Mouse (Mus musculus): ENCODE results near the gene Ssh1. TPM values are rescaled to one million over a fixed set of nuclear protein-coding genes. Genes with fewer than 3 reads are reported as not detected.

Gene Ssh1
- total and polyA plus RNA-seq, 2 experiments from 2014 or later, result 10.4 to 11.5 TPM

- no peak for ATAC-seq
- Histone ChIP-seq H3K27me3 (ENCODE audit: insufficient read depth, low read length) (no peaks in the 10 kb centered on the region), H3K4me3 (ENCODE audit: low read depth, low read length) (no peak overlapping the region), H3K27ac (ENCODE audit: low read depth, low read length) (no peak overlapping the region), H3K9ac (no peak overlapping the region), H3K4me2 (ENCODE audit: low read depth) (no peak overlapping the region), H3K9me3 (ENCODE audit: low read length) (no peaks in the 10 kb centered on the region), H3K36me3 (ENCODE audit: insufficient read depth) (peaks cover 7% of the 10 kb centered on the region), H3K4me1 (ENCODE audit: insufficient read depth) (peaks cover 4% of the 10 kb centered on the region; the same call in 1 of the 2 replicates)
- DNase-seq, result no peak
- TF ChIP-seq CTCF (IDR thresholded peaks at IDR 0.05; ENCODE audit: low read depth), result no peak
- 85% methylated on average over 8 of the region's 8 CpGs for WGBS
These were observed 17.1 kb downstream of the Ssh1 start for GRCm38 (mm10) chr5:113976597-113976996.

- Histone ChIP-seq H3K9me3 (ENCODE audit: low read length) (no peaks in the 10 kb centered on the region), H3K4me1 (ENCODE audit: insufficient read depth) (peaks cover 4% of the 10 kb centered on the region; the same call in 1 of the 2 replicates), H3K4me2 (ENCODE audit: low read depth) (no peak overlapping the region), H3K27ac (ENCODE audit: low read depth, low read length) (no peak overlapping the region), H3K27me3 (ENCODE audit: insufficient read depth, low read length) (no peaks in the 10 kb centered on the region), H3K4me3 (ENCODE audit: low read depth, low read length) (no peak overlapping the region), H3K9ac (no peak overlapping the region), H3K36me3 (ENCODE audit: insufficient read depth) (peaks cover 5% of the 10 kb centered on the region; the same call in 1 of the 2 replicates)
- 52% methylated on average over 9 of the region's 9 CpGs for WGBS
- no peak for TF ChIP-seq CTCF (IDR thresholded peaks at IDR 0.05; ENCODE audit: low read depth)
- no peak for ATAC-seq
- no peak for DNase-seq
These were observed 18.0 kb downstream of the Ssh1 start for GRCm38 (mm10) chr5:113975538-113976215.

- Histone ChIP-seq H3K36me3 (ENCODE audit: insufficient read depth) (peaks cover 8% of the 10 kb centered on the region), H3K4me3 (ENCODE audit: low read depth, low read length) (no peak overlapping the region), H3K4me1 (ENCODE audit: insufficient read depth) (peaks cover 4% of the 10 kb centered on the region; the same call in 1 of the 2 replicates), H3K4me2 (ENCODE audit: low read depth) (no peak overlapping the region), H3K9ac (no peak overlapping the region), H3K27me3 (ENCODE audit: insufficient read depth, low read length) (no peaks in the 10 kb centered on the region), H3K27ac (ENCODE audit: low read depth, low read length) (no peak overlapping the region; the same call in 1 of the 2 replicates), H3K9me3 (ENCODE audit: low read length) (no peaks in the 10 kb centered on the region)
- ATAC-seq (no peak), DNase-seq (no peak)
- WGBS, result 62% methylated on average over 15 of the region's 15 CpGs
- no peak for TF ChIP-seq CTCF (IDR thresholded peaks at IDR 0.05; ENCODE audit: low read depth)
These were observed 19.1 kb downstream of the Ssh1 start for GRCm38 (mm10) chr5:113974576-113974975.

DNA sequence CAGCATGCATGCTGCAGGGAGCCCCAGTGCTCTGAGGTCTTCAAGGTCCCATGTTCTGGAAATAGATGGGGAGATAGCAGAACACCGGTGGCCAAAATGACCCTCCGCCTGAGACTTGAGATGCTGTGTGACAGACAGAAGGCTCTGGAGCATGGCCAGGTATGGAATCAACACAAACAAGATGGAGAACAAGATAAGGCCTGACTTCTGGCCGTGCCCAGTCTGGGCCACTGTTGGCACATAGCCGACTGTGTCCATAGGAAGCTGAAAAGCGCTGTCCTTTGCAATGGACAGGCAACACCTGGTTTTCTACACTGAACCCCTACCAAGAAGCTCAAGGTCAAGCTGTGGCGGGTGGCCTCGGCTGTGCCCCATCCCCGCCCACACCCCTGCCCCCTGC, 19.9 kb downstream of the Ssh1 start:
- Histone ChIP-seq H3K27me3 (ENCODE audit: insufficient read depth, low read length) (no peaks in the 10 kb centered on the region), H3K27ac (ENCODE audit: low read depth, low read length) (no peak overlapping the region), H3K36me3 (ENCODE audit: insufficient read depth) (peaks cover 15% of the 10 kb centered on the region), H3K4me1 (ENCODE audit: insufficient read depth) (peaks cover 4% of the 10 kb centered on the region; the same call in 1 of the 2 replicates), H3K4me2 (ENCODE audit: low read depth) (no peak overlapping the region), H3K4me3 (ENCODE audit: low read depth, low read length) (no peak overlapping the region), H3K9me3 (ENCODE audit: low read length) (no peaks in the 10 kb centered on the region), H3K9ac (no peak overlapping the region)
- ATAC-seq (no peak), DNase-seq (no peak)
- TF ChIP-seq CTCF (IDR thresholded peaks at IDR 0.05; ENCODE audit: low read depth), result no peak
- WGBS, result 94% methylated on average over 8 of the region's 8 CpGs

DNA sequence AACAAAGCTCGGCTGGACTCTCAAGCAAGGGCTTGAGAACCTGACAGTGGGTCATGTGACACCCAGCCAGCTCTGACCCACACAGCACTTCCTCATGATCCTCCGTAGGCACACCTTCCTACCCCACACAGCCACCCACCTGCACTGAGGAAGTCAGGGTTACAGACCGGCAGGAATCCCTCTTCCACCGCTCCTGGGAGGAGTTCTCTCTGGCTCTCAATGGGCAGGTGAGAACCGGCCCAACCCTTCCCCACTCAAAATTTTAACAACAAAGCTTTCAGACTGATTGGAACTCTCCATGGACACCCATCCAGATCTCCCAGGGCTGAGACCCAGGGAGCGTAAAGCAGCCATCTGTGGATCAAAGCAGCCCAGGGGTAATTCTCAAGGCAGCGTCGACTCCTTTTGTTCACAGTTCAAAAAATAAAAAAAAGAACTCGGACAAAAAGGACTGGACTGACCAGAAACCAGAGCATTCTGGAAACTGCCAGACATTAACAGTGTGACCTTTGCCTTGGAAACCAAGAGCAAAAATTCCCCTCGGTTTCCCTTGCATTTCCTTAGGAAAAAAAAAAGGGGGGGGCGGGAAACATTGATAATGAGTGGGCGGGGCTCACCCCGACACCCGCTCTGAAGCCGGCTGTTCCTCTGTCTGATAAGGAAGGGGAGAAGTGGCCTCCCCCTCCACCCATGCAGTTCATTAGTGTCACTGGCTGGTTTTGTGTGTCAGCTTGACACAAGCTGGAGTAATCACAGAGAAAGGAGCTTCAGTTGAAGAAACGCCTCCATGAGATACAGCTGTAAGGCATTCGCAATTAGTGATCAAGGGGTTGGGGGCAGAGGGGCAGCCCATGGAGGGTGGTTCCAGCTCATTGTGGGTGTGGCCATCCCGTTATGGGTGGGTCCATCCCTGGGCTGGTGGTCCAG, 20.8 kb downstream of the Ssh1 start:
- H3K4me3 ChIP-seq (ENCODE audit: low read depth, low read length), result peak overlapping the region; percentile 16
- DNase-seq (peak; percentile 39), ATAC-seq (peak; percentile 89)
- peaks cover 4% of the 10 kb centered on the region; the same call in 1 of the 2 replicates for H3K4me1 ChIP-seq (ENCODE audit: insufficient read depth)
- H3K9me3 ChIP-seq (ENCODE audit: low read length), result no peaks in the 10 kb centered on the region
- H3K4me2 ChIP-seq (ENCODE audit: low read depth), result peak overlapping the region; percentile 37
- 15% methylated on average over 18 of the region's 18 CpGs for WGBS
- peak overlapping the region; percentile 70 for H3K27ac ChIP-seq (ENCODE audit: low read depth, low read length)
- no peak for TF ChIP-seq CTCF (IDR thresholded peaks at IDR 0.05; ENCODE audit: low read depth)
- H3K36me3 ChIP-seq (ENCODE audit: insufficient read depth), result peaks cover 16% of the 10 kb centered on the region
- H3K9ac ChIP-seq, result peak overlapping the region; percentile 25
- H3K27me3 ChIP-seq (ENCODE audit: insufficient read depth, low read length), result no peaks in the 10 kb centered on the region

GRCm38 (mm10) chr5:113971434-113971960, 22.2 kb downstream of the Ssh1 start:
- no peak overlapping the region for H3K4me3 ChIP-seq (ENCODE audit: low read depth, low read length)
- H3K36me3 ChIP-seq (ENCODE audit: insufficient read depth), result peaks cover 23% of the 10 kb centered on the region
- ATAC-seq (no peak), DNase-seq (no peak)
- 78% methylated on average over 10 of the region's 10 CpGs for WGBS
- H3K4me1 ChIP-seq (ENCODE audit: insufficient read depth), result peaks cover 4% of the 10 kb centered on the region; the same call in 1 of the 2 replicates
- no peak overlapping the region for H3K9ac ChIP-seq
- H3K27ac ChIP-seq (ENCODE audit: low read depth, low read length), result no peak overlapping the region
- H3K4me2 ChIP-seq (ENCODE audit: low read depth), result no peak overlapping the region
- no peaks in the 10 kb centered on the region for H3K27me3 ChIP-seq (ENCODE audit: insufficient read depth, low read length)
- no peak for TF ChIP-seq CTCF (IDR thresholded peaks at IDR 0.05; ENCODE audit: low read depth)
- H3K9me3 ChIP-seq (ENCODE audit: low read length), result no peaks in the 10 kb centered on the region

Measured in forebrain, postnatal 0 days (tissue).